Mouse (Mus musculus) megakaryocyte, adult 5-6 weeks (primary cell): Measurements from ENCODE around the gene Mpst. TPM values are rescaled to one million over a fixed set of nuclear protein-coding genes. Genes with fewer than 3 reads are reported as not detected.

ENCODE experiments used
- ATAC-seq: 2 replicates; pipeline ENCODE4 v1.8.0; 2016; ENCODE audit warnings: mild to moderate bottlenecking, inconsistent platforms; ENCODE audit not compliant: poor library complexity, severe bottlenecking
- total RNA-seq, 2 experiments: library from RNA; stranded (forward) in 1 of 2; stranded (reverse) in 1 of 2; fragments of 153-499, 151-499 nt in 1 of 2; fragments of 221-1000, 200-1000 nt in 1 of 2; gene quantifications; 2 replicates each; pipeline versions ENCODE4 v1.2.3 to v1.2.4; 2015 to 2017

Mpst gene
- total RNA-seq, 2 experiments from 2014 or later, result 5.9 to 12.9 TPM

- ATAC-seq, result no peak
Observed at GRCm38 (mm10) chr15:78403301-78403741, 2.9 kb upstream of the Mpst start.

- ATAC-seq, result no peak
Observed at GRCm38 (mm10) chr15:78403896-78404295, 2.3 kb upstream of the Mpst start.

- ATAC-seq, result no peak
Observed at GRCm38 (mm10) chr15:78405098-78405497, 1.1 kb upstream of the Mpst start.

- peak; percentile 37 for ATAC-seq
Observed at GRCm38 (mm10) chr15:78405517-78406211, 552 bp upstream of the Mpst start, which contains the start of gene Tst. TSS of gene Tst (minus strand) at chr15:78405907.

GRCm38 (mm10) chr15:78409570-78410052 is 3.4 kb downstream of the Mpst start:
- no peak for ATAC-seq

GRCm38 (mm10) chr15:78413083-78413718 is 7.0 kb downstream of the Mpst start:
- peak; percentile 63 for ATAC-seq

GRCm38 (mm10) chr15:78413719-78414117 is 7.5 kb downstream of the Mpst start:
- ATAC-seq, result no peak

GRCm38 (mm10) chr15:78414157-78414556 is 7.9 kb downstream of the Mpst start:
- no peak for ATAC-seq

- ATAC-seq, result no peak
Observed at GRCm38 (mm10) chr15:78416937-78417336, 10.7 kb downstream of the Mpst start.

- ATAC-seq, result no peak
Observed at GRCm38 (mm10) chr15:78420395-78420794, 14.2 kb downstream of the Mpst start.

GRCm38 (mm10) chr15:78422046-78422956 is 16.1 kb downstream of the Mpst start:
- ATAC-seq, result peak; percentile 78

- no peak for ATAC-seq
Observed at GRCm38 (mm10) chr15:78424507-78424906, 18.3 kb downstream of the Mpst start.

GRCm38 (mm10) chr15:78425230-78425629 is 19.0 kb downstream of the Mpst start:
- no peak for ATAC-seq

GRCm38 (mm10) chr15:78428391-78429138 is 22.3 kb downstream of the Mpst start, which contains the start of gene Kctd17:
TSS of gene Kctd17 (plus strand) at chr15:78428564.
- peak; percentile 77 for ATAC-seq

GRCm38 (mm10) chr15:78429139-78429459 is 22.9 kb downstream of the Mpst start:
- peak; percentile 23; the same call in 1 of the 2 replicates for ATAC-seq

GRCm38 (mm10) chr15:78429871-78430622 is 23.8 kb downstream of the Mpst start:
- no peak for ATAC-seq

GRCm38 (mm10) chr15:78430874-78431273 is 24.7 kb downstream of the Mpst start:
- no peak for ATAC-seq

- ATAC-seq, result no peak
Observed at GRCm38 (mm10) chr15:78431541-78432121, 25.4 kb downstream of the Mpst start.

- 0 out of 2 replicates have a peak, but pooled peaks have one; percentile 35 for ATAC-seq
Observed at GRCm38 (mm10) chr15:78434896-78435520, 28.8 kb downstream of the Mpst start.
